Mouse (Mus musculus): ENCODE data around the gene Pnkd.
A peak's percentile ranks its signal among the peaks of the same experiment; 100 is the strongest.

The Pnkd gene

GRCm38 (mm10) chr1:74361812-74362211, 77.1 kb downstream of the Pnkd start, which contains the start of gene Catip:
Catip (plus strand) TSS chr1:74362108.
- DNase-seq (ENCODE audit: inconsistent ontology term) = peak; percentile 84

- DNase-seq (ENCODE audit: inconsistent ontology term) = no peak
Measured at GRCm38 (mm10) chr1:74362325-74363229, 77.8 kb downstream of the Pnkd start.

GRCm38 (mm10) chr1:74363437-74363836, 78.7 kb downstream of the Pnkd start:
- DNase-seq (ENCODE audit: inconsistent ontology term) = no peak

GRCm38 (mm10) chr1:74364270-74364669, 79.5 kb downstream of the Pnkd start:
- no peak for DNase-seq (ENCODE audit: inconsistent ontology term)

GRCm38 (mm10) chr1:74367886-74368645, 83.3 kb downstream of the Pnkd start:
- peak; percentile 64 for DNase-seq (ENCODE audit: inconsistent ontology term)

- DNase-seq (ENCODE audit: inconsistent ontology term) = no peak
Measured at GRCm38 (mm10) chr1:74370040-74370439, 85.3 kb downstream of the Pnkd start.

GRCm38 (mm10) chr1:74373372-74373771, 88.6 kb downstream of the Pnkd start:
- DNase-seq (ENCODE audit: inconsistent ontology term) = no peak

- no peak for DNase-seq (ENCODE audit: inconsistent ontology term)
Measured at GRCm38 (mm10) chr1:74374980-74375379, 90.2 kb downstream of the Pnkd start, which contains the start of gene Slc11a1. Slc11a1 (plus strand) TSS chr1:74375195.

- no peak for DNase-seq (ENCODE audit: inconsistent ontology term)
Measured at GRCm38 (mm10) chr1:74375561-74375960, 90.8 kb downstream of the Pnkd start.

GRCm38 (mm10) chr1:74376396-74376795, 91.7 kb downstream of the Pnkd start:
- DNase-seq (ENCODE audit: inconsistent ontology term) = no peak

- no peak for DNase-seq (ENCODE audit: inconsistent ontology term)
Measured at GRCm38 (mm10) chr1:74379058-74379504, 94.4 kb downstream of the Pnkd start.

GRCm38 (mm10) chr1:74380484-74380883, 95.8 kb downstream of the Pnkd start:
- no peak for DNase-seq (ENCODE audit: inconsistent ontology term)

- no peak for DNase-seq (ENCODE audit: inconsistent ontology term)
Measured at GRCm38 (mm10) chr1:74381588-74382021, 96.9 kb downstream of the Pnkd start.

- no peak for DNase-seq (ENCODE audit: inconsistent ontology term)
Measured at GRCm38 (mm10) chr1:74383385-74383784, 98.7 kb downstream of the Pnkd start.

- DNase-seq (ENCODE audit: inconsistent ontology term) = no peak
Measured at GRCm38 (mm10) chr1:74384525-74384924, 99.8 kb downstream of the Pnkd start.

- DNase-seq (ENCODE audit: inconsistent ontology term) = no peak
Measured at GRCm38 (mm10) chr1:74385064-74385463, 100.3 kb downstream of the Pnkd start.

- no peak for DNase-seq (ENCODE audit: inconsistent ontology term)
Measured at GRCm38 (mm10) chr1:74385531-74385930, 100.8 kb downstream of the Pnkd start.

GRCm38 (mm10) chr1:74386363-74386713, 101.6 kb downstream of the Pnkd start:
- no peak for DNase-seq (ENCODE audit: inconsistent ontology term)

- DNase-seq (ENCODE audit: inconsistent ontology term) = peak; percentile 98
Measured at GRCm38 (mm10) chr1:74386714-74387385, 102.1 kb downstream of the Pnkd start.

GRCm38 (mm10) chr1:74387386-74387988, 102.8 kb downstream of the Pnkd start:
- no peak for DNase-seq (ENCODE audit: inconsistent ontology term)

- no peak for DNase-seq (ENCODE audit: inconsistent ontology term)
Measured at GRCm38 (mm10) chr1:74388398-74388920, 103.7 kb downstream of the Pnkd start.
